Mouse (Mus musculus) adrenal gland, postnatal 10 days (tissue): ENCODE measurements around the gene Zfp964. TPM values are rescaled to one million over a fixed set of nuclear protein-coding genes. Genes with fewer than 3 reads are reported as not detected.
"Not testable (repeated sequence)": the region's sequence is repeated elsewhere in the genome, so short reads cannot be mapped to it uniquely, and the experiment has no call there.

Source experiments
- DNase-seq: peaks from one replicate; pipeline ENCODE4 v3.0.0; 2021; ENCODE audit warnings: mixed read lengths
- long read RNA-seq, 2 experiments: library from polyadenylated mRNA; stranded (forward); transcript quantifications; one replicate each; pipeline ENCODE4 v2.0.0; 2021
- total RNA-seq, 2 experiments: library from RNA; stranded (reverse); gene quantifications; 2 replicates each; pipeline ENCODE4 v1.2.3; 2021

Gene Zfp964
- 1 to 10 TPM; 2.4 to 3.8 TPM for total RNA-seq
- long read RNA-seq, experiment 1, full-length matches to known transcripts: 1 of 1 reads
- long read RNA-seq, experiment 1, partial matches to known transcripts: 0 of 1 reads
- long read RNA-seq, experiment 1, other reads (novel, unspliced or antisense): 0 of 1 reads
- long read RNA-seq, experiment 2, partial matches to known transcripts: 0 of 1 reads
- long read RNA-seq, experiment 2, other reads (novel, unspliced or antisense): 1 of 1 reads

DNA sequence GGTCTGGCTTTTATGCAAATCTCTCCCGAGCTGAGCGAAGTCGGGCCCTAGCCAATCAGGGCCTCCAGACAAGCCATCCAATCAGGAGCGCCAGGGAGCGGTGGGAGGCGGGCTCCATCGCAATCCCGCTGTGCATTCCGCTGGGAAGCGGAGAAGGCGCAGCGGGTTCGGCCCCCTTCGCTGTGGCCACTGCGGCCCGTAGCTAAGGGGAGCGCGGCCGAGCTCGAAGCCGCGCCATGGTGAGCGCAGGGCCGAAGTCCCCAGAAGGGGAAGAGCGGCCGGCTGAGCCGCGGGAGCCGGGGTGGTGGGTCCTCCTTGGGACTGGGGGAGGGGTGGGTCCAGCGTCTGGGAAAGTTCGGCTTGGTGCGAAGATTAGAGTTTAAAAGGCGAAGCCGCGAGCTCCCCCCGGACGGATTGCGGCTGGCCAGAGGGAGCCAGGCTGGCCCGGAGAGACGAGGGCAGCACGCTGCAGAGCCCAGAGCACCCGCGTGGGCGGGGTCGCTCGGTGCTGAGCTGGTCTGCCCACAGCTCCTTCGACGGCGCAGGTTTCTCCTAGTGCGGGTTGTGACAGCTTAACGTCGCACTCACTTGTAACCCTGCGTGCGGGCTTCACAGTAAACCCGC lies at the start of gene Zfp964:
Gene Zfp964 (plus strand): TSS at position 122 of the 624 bp plus-strand sequence.
- DNase-seq: peak; percentile 95

GRCm38 (mm10) chr8:69614687-69615086 lies 39.6 kb upstream of the Zfp964 start:
- DNase-seq: no peak

DNA sequence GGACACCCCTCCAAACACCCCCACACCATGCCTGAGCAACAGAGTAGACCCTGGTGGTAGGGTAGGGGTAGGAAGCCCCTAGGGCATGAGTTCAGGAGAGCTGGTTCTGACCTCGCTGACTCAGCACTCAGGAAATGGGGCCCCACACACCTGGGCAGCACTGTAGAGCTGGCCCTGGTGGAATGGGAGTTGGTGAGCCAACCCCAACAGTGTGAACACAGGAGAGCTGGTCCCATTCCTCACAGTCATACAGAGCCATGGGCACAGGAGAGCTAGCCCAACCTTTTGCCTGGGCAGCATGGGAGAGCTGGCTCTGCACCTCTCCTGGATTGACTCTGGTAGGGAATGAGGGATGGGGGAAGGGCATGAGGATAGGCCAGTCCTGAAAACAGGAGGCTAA lies 36.2 kb upstream of the Zfp964 start:
- DNase-seq: no peak

DNA sequence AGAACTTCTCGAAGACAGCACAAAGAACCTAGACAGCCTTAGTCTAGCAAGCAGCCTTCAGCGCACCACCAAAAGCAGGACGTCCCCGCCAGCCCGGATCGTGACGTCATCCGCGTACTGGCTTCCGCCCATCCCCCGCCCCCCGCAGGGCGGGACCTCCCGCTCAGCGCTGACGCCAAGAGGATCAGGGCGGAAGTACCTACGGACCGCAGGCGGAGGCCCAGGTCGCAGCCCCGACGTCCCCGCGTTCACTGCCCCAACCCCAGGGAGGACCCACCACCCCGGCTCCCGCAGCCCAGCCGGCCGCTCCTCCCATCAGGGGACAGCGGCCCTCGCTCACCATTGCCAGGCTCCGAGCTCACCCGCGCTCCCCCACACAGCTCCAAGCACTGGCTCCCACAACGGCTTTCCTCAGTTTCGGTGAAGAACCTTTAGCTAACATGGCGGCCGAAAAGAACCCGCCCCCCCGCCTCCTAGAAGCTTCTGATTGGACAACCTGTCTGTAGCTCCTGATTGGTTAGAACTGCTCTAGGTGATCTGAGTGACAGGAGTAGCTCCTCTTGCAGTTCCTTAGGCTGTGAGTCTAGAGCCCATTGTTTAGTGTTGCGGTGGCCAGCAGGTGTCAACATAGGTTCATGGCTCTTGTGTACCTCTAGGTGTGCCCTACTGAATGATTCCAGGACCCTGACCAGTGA lies 29.0 kb upstream of the Zfp964 start, which contains the start of gene Zfp868:
Gene Zfp868 (minus strand): TSS at position 454 of the 695 bp plus-strand sequence.
- peak; percentile 100 for DNase-seq

DNA sequence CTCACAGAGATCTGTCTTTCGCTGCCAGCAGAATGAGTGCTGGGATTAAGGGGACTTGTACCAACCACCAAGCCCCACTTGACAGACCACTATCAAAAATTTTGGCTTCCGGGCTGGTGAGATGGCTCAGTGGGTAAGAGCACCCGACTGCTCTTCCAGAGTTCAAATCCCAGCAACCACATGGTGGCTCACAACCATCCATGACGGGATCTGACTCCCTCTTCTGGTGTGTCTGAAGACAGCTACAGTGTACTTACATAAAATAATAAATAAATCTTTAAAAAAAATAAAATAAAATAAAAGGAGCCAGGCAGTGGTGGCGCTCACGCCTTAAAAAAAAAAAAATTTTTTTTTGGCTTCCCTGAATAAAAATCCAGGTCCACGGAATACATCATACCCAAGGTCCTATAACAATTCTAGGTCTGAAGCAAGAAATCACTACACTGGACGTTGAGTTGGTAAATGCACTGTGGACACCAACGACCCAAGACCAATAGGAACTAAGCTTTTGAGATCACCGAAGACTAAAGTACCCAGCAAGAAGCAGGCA lies 396 bp upstream of the Zfp964 start:
- no peak for DNase-seq

GRCm38 (mm10) chr8:69661294-69661693 lies 7.0 kb downstream of the Zfp964 start:
- no peak for DNase-seq

DNA sequence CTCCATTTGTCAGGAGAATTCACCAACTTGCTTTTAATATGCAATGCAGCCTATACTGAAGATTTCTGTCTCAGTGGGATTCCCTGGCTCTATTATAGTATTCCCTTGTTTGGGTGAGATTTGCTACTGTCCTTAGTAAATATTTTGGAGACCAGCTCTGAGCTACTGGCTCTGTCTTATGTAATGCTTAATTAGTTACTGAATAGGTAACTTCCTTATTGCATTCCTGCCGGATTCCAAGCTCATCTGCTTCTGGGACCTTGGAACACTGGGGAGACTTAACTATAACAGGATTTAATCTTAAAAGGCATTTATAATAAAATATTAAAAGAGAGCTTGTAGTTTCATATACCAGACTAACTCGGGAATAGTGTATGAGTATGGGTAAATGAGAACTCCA lies 10.8 kb downstream of the Zfp964 start:
- DNase-seq: not testable (repeated sequence)

- DNase-seq: peak; percentile 14
Observed at GRCm38 (mm10) chr8:69701810-69702209, 47.5 kb downstream of the Zfp964 start.

DNA sequence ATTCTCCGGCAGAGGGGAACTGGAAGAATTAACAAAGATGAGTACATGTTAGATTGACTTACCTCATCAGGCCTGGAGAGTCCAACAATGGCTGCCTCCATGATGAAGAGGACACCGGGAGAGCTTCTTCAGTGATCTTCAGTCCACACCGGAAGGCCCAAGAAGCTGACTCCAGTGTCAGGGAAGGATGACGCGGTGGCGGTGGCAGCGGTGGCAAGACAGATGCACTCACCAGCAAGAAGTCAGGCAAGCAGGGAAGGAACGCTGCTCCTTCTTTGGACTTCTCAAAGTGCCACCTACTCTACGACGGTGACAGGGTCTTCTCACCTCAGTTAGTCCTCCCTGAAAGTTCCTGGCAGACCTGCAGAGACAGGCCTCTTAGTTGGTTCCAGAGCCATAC lies 56.3 kb downstream of the Zfp964 start, which contains the start of gene Zfp869:
Gene Zfp869 (minus strand): TSS at position 101 of the 400 bp plus-strand sequence.
- DNase-seq: not testable (repeated sequence)

DNA sequence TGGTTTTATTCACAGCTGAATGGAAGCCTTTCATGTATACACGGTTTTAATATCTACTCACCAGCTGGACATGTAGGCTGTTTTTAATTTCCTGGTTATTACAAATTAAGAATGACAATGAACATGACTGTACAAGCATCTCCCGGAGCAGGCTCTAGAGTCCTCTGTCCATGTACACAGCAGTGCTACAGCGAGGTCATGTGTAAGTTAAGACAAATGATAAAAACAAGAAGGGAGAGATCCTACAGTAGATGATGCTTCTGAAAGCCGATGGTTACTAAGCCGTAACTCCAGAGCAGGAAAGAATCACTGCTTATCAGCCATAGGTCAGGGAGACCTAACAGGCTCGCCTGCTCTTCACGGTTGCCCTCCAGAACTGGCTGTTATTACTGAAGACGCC lies 59.2 kb downstream of the Zfp964 start:
- DNase-seq: no peak

- DNase-seq: no peak
Observed at GRCm38 (mm10) chr8:69715366-69715765, 61.1 kb downstream of the Zfp964 start.

Other genes with a start within 250 kb of the Zfp964 start
- not detected for gene Gm9495, start 200.9 kb upstream of the Zfp964 start, total RNA-seq
- not detected for gene Gm7697, start 131.5 kb upstream of the Zfp964 start, total RNA-seq
- gene Zfp868, start 28.9 kb upstream of the Zfp964 start, total RNA-seq: 10 to 100 TPM; 12.4 to 15.1 TPM
- 10 to 100 TPM; 20.5 to 21.6 TPM for gene Zfp869, start 56.2 kb downstream of the Zfp964 start, total RNA-seq
- 1 to 10 TPM; 3.7 to 4.3 TPM for gene Zfp963, start 95.5 kb downstream of the Zfp964 start, total RNA-seq
- gene Gm20422, start 120.4 kb downstream of the Zfp964 start, total RNA-seq: 1 to 10 TPM in 1 of 2 experiments, not detected in 1; 2.8 TPM
- 10 to 100 TPM; 33.0 to 33.3 TPM for gene Atp13a1, start 136.7 kb downstream of the Zfp964 start, total RNA-seq
- 10 to 100 TPM; 17.6 to 27.2 TPM for gene Zfp866, start 136.7 kb downstream of the Zfp964 start, total RNA-seq
- 10 to 100 TPM; 12.2 to 16.9 TPM for gene Gmip, start 154.2 kb downstream of the Zfp964 start, total RNA-seq
- 1 to 10 TPM in 1 of 2 experiments, under 1 TPM in 1; 0.96 to 1.1 TPM for gene Lpar2, start 167.9 kb downstream of the Zfp964 start, total RNA-seq
- gene Pbx4, start 178.0 kb downstream of the Zfp964 start, total RNA-seq: 1 to 10 TPM; 1.2 to 1.7 TPM
- 1 to 10 TPM in 1 of 2 experiments, under 1 TPM in 1; 0.64 to 1.5 TPM for gene Cilp2, start 233.2 kb downstream of the Zfp964 start, total RNA-seq
- gene Tssk6, start 247.7 kb downstream of the Zfp964 start, total RNA-seq: under 1 TPM; 0.79 to 0.84 TPM
- 100 to 1,000 TPM; 237 to 261 TPM for gene Ndufa13, start 248.1 kb downstream of the Zfp964 start, total RNA-seq
- 1 to 10 TPM; 5.5 TPM for gene Yjefn3, start 248.2 kb downstream of the Zfp964 start, total RNA-seq